Mouse (Mus musculus) G1E (cell line): Measurements from ENCODE around the gene Atoh8.

Experiments
- CTCF ChIP-seq: IDR thresholded peaks from 2 replicates; pipeline ENCODE4 v1.5.1; 2012; ENCODE audit warnings: low read depth, low read length, inconsistent platforms, mixed read lengths
- GATA1 ChIP-seq: IDR thresholded peaks from 2 replicates; pipeline ENCODE4 v1.6.1; 2012; ENCODE audit warnings: borderline replicate concordance, low read length, inconsistent platforms, mixed read lengths
- GATA2 ChIP-seq: IDR thresholded peaks from 2 replicates; pipeline ENCODE4 v1.6.1; 2012; ENCODE audit warnings: low read depth, low read length, inconsistent platforms, borderline replicate concordance
- TAL1 ChIP-seq: conservative IDR thresholded peaks from 2 replicates; pipeline ENCODE4 v1.6.1; 2012; ENCODE audit warnings: low read depth, low read length, inconsistent platforms, mixed read lengths

GRCm38 (mm10) chr6:72161751-72162150, 73.6 kb downstream of the Atoh8 start:
- no peak for TF ChIP-seq CTCF
- TF ChIP-seq GATA1 = no peak
- TF ChIP-seq TAL1 = no peak
- no peak for TF ChIP-seq GATA2
